Mouse (Mus musculus) left cerebral cortex, adult 18-20 months (tissue): ENCODE measurements around the gene Wsb1. TPM values are rescaled to one million over a fixed set of nuclear protein-coding genes. Genes with fewer than 3 reads are reported as not detected.
"Not testable (repeated sequence)": the region's sequence is repeated elsewhere in the genome, so short reads cannot be mapped to it uniquely, and the experiment has no call there.

ENCODE experiments used
- DNase-seq, 2 experiments: peaks; one replicate each; pipeline ENCODE4 v3.0.0; 2021 to 2022; ENCODE audit warnings: low spot score in 2 of 2, mixed read lengths in 1 of 2
- total RNA-seq, 2 experiments: library from RNA; stranded (reverse); gene quantifications; 2 replicates each; pipeline ENCODE4 v1.2.3; 2021

Wsb1 gene
- total RNA-seq, 2 experiments from 2014 or later: 81.2 to 81.9 TPM

DNA sequence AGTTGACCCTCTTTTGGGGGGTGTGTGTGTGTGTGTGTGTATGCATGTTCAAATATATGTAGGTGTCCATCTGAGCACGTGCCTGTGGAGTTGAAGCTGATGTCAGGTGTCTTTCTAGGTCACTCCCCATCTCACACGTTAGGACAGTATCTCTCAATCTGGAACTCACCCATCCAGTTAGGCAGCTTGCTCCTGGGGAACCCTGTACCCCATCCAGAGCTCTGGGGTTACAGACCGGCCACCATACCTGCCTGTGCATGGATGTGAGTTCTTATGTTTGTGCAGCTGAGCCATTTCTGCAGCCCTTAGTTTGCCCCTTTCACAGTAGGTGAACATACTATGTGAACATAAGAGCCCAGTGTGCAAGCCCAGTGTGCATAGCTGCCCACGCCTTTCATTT lies 18.6 kb upstream of the Wsb1 start:
- no peak for DNase-seq

GRCm38 (mm10) chr11:79267171-79267570 lies 12.7 kb upstream of the Wsb1 start:
- DNase-seq: no peak

DNA sequence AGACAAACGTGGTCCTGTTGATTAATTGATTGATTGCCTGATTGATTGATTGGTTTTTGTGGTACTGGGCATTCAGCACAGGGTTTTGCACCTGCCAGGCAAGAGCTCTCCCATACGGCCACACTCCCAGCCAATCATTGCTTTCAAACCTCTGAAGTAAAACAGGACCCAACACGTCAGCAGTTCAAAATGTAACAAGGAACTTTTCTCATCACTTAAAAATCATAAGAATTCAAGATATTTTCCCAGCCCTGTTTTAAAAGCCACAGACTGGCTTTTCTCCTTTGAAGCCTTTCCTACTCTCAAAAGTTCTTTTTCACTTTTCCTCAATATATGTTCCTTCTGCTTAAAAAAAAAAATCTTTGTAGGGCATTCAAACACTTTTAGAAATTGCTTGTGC lies 9.9 kb upstream of the Wsb1 start:
- no peak for DNase-seq

GRCm38 (mm10) chr11:79260126-79260525 lies 5.7 kb upstream of the Wsb1 start:
- DNase-seq: not testable (repeated sequence)

GRCm38 (mm10) chr11:79258738-79259137 lies 4.3 kb upstream of the Wsb1 start:
- DNase-seq: no peak

DNA sequence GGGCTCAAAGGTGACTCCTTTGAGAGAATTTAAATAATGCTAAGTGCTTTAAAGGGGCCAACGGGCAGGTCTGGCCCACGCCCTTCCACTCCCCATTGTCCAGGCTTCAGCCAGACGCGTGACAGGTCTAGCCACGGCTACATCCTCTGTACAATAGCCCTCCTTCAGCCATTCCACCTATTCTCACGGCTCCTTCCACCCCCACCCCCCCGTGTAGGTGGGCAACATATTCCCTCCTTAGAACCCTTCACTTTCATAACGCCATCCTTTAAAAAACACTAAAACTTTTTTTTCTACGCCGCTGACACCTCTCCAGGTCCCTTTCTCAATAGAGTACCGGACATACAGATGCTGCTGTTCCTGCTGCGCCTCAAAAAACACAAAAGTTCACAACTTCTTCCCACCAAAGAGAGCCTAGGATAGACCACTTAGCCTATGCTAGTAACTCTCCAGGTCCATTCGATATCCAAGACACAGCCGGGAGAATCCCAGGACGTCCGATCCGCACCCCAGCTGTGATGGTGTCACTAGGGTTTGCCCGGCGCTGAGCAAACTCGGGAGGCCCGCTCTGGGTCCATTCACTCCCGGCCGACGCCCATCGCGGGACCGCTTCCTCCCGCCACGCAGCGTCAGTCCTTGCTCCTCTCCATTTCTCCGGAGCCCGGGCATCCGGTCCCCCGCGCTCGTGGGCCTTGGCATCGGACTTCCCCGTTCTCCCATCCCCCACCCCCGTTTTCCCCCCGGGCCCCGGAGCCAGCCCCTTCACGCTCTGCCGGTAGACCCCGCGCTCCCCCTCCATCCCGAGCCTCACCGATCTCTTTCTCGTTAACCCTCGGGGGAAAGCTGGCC lies 705 bp downstream of the Wsb1 start:
- DNase-seq: peak; percentile 31 to 40

- DNase-seq: no peak
Observed at GRCm38 (mm10) chr11:79252881-79253541, 1.5 kb downstream of the Wsb1 start.

- no peak for DNase-seq
Observed at GRCm38 (mm10) chr11:79239024-79239423, 15.4 kb downstream of the Wsb1 start.

GRCm38 (mm10) chr11:79238398-79238752 lies 16.1 kb downstream of the Wsb1 start:
- no peak for DNase-seq

DNA sequence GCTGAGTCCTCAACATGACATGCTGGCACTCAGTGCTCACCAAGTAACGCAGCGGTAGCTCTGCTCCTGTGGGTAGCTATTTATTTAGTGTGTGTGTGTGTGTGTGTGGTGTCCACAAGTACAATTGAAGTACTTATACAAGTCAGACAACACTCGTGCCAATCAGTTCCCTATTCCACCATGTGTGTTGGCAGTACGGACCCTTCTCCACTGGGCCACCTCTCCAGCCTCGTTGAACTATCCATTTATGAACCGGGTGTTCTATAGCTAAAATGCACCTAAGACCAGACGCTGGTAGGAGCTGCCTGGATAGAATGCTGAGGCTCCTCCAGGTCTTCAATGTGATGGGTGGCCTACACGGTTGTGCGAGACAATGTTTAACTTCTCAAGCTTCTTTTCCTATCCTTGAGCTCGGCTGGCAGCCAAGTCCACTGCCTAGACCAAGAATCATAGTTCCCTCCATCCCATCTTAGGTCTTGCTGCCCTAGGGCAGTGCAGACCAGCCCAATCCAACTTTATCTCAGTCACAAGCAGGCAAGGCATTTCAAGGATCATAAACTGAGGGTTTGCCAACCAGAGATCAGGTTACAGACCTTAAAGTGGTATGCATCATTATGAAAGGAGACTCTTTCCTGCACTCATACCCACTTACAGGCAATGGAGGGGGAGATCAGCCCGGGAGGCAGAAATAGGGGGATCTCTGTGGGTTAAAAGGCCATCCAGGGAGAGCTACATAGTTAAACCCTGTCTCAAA lies 16.6 kb downstream of the Wsb1 start:
- DNase-seq: no peak

DNA sequence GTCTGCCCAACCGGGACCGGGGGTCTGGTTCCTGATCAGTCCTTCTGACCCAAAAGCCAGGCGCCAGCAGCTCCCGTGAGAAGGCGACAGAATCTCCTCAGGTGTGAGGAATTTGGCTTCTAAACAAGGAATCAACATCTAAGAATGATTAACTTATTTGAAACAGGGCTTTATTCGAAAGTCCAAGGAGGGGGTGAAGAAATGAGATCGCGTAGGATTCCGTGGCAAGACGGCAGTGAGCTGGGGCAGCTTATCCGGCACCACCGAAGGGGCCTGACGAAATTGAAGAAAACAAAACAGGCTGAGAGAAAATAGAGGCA lies 24.3 kb downstream of the Wsb1 start:
- DNase-seq: no peak

DNA sequence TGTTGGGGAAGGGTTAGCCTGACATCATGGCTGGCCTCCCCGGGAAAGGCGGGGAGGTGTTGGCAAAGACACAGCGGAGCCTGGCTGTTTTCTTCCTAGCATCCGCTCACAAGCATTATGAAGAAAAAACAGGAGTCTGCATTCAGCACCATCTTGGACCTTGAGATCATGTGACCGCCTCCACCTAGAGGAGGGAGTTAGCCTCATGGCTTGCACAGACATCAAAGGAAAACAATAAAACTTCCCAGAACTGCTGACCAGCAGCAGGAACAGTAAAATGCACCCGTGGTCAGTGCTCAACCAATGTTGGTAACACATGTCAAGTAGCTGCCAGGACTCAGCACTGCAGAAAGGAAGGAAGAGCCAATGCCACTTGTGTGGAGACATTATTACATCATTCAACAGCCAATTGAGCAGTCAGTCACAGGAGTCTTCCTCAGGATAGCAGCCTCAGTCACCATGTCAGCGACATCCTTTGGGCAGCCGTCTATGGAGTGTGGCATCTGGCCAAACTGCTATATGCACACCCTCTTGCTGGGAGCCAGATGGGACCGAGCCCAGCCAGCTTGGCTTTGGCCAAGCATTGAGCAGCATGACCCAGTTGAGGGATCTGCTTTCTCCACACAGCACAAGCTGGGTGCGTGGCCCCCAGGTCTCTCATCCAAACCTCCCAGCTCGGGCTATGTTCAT lies 24.8 kb downstream of the Wsb1 start:
- no peak for DNase-seq

GRCm38 (mm10) chr11:79229057-79229504 lies 25.4 kb downstream of the Wsb1 start:
- no peak for DNase-seq

GRCm38 (mm10) chr11:79228089-79228488 lies 26.4 kb downstream of the Wsb1 start:
- no peak for DNase-seq

- DNase-seq: no peak
Observed at GRCm38 (mm10) chr11:79225371-79226155, 28.9 kb downstream of the Wsb1 start.

DNA sequence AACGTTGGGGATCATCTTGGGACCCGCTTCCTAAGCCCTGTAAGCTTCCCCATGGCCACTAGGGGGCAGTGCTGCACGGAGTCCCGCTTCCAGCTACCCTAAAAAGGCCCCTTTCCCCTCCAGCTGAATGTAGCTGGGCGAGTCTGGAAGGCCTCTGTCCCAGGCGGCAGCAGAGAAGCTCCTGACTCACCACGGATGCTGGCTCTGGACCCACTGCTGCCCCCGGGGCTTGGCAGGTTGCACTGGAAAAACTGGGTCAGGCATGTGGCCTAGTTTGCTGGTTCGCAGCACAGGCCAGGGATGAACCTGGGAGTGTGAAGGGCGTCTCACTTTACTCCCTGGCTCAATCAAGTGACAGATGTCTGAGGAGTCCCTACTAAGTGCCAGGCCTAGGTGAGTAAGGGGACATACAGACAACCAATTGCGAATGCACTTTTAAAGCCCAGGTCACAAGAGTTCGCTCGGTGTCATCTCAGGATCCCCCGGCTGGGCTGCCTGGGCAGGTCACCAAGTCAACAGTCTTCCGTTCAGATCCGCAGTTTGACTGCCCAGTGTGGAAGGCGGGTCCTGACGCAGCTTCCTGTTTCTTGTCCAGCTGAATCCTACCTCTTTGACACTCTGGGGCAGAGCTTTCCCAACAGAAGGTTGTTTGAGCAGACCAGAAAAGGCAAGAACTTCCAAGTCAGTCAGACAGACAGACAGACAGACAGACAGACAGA lies 29.8 kb downstream of the Wsb1 start:
- peak; percentile 59 to 80 for DNase-seq

DNA sequence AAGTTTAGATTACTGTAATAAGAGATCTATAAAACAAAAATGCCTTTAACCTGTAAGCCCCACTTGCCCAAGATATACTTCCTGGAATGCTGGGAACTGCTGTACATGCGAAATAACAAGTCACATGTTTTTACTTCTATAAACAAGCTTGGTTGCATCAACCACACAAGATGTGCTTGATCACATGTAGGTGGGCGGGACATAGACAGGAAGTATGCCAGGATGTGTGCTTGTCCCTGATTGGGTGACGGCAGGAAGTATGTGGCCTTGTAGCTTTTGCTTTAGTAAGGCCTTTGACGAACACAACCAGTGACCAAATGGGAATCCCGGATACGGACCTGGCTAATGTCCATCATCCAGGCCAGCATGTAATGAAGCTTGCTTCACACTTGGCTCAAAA lies 31.1 kb downstream of the Wsb1 start:
- no peak for DNase-seq

DNA sequence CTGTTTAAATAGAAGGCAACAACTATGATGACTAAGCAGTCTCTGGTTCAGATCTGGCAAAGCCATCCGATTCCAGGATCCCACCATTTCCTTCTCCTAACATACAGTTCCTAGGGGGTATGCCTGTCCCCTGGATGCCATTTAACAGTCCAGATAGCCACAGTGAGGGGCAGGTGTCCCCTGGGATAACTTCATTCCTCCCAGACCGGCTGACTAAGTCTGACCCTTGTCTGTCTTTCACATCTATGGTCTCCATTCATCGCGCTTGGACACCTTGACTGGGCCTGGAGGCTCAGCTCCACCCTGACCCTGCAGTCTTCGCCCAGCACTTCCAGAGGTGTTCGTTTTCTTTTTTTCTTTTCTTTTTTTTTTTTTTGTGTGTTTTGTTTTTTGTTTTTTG lies 31.8 kb downstream of the Wsb1 start:
- no peak for DNase-seq

DNA sequence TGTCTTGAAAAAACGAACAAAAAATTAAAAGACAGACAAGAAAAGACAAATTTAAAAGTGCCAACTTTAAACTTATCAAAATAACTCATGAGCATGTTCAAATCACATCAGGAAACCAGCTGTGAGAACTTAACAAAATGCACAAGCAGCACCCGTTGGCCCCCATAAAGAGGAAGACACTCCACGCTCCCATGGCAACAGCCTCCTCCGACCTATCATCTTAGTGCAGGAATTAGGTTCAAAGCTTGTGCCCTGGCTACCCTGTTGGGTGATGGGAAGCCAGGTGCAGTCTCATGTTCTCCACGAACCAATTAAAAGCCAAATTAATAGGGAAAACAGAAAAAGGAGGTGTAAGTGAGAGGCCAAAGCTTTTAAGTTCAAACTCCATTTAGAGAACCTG lies 32.8 kb downstream of the Wsb1 start:
- DNase-seq: no peak
